ENCODE assay signal across 40 mouse cellular contexts in genomic region chr17:8385441-8385840, GRCm38 (mm10). TPM values are rescaled to one million over a fixed set of nuclear protein-coding genes. Genes with fewer than 3 reads are reported as not detected.
"Had no signal": no experiment of that assay in that cellular context is flagged by ENCODE, and none has a peak within 500 bp of the region (broad histone marks: within the 10 kb centered on the region; RNA-seq: fewer than 3 reads in every experiment).

No protein-coding gene starts in this region.

- H3K9me3 ChIP-seq: limb, embryonic 10.5 days; limb, embryonic 12.5 days; limb, embryonic 13.5 days; limb, embryonic 15.5 days; liver, embryonic 12.5 days; liver, embryonic 13.5 days; liver, embryonic 15.5 days; lung, embryonic 15.5 days; midbrain, embryonic 12.5 days; midbrain, embryonic 13.5 days; midbrain, embryonic 15.5 days; neural tube, embryonic 12.5 days had no signal

- H3K4me2 ChIP-seq: limb, embryonic 12.5 days; limb, embryonic 13.5 days; limb, embryonic 15.5 days; liver, embryonic 11.5 days; liver, embryonic 12.5 days; liver, embryonic 13.5 days; liver, embryonic 15.5 days; lung, embryonic 14.5 days; lung, embryonic 15.5 days; midbrain, embryonic 11.5 days; midbrain, embryonic 12.5 days; midbrain, embryonic 13.5 days; midbrain, embryonic 15.5 days; neural tube, embryonic 12.5 days had no signal

- H3K4me3 ChIP-seq: limb, embryonic 10.5 days; limb, embryonic 12.5 days; limb, embryonic 13.5 days; limb, embryonic 15.5 days; liver, embryonic 12.5 days; liver, embryonic 13.5 days; liver, embryonic 15.5 days; lung, embryonic 15.5 days; midbrain, embryonic 10.5 days; midbrain, embryonic 12.5 days; midbrain, embryonic 13.5 days; midbrain, embryonic 15.5 days; myocyte; neural tube, embryonic 12.5 days had no signal

- H3K36me3 ChIP-seq: limb, embryonic 10.5 days; limb, embryonic 12.5 days; limb, embryonic 13.5 days; limb, embryonic 15.5 days; liver, embryonic 12.5 days; liver, embryonic 13.5 days; liver, embryonic 15.5 days; lung, embryonic 15.5 days; midbrain, embryonic 10.5 days; midbrain, embryonic 12.5 days; midbrain, embryonic 13.5 days; midbrain, embryonic 15.5 days; neural tube, embryonic 12.5 days had no signal

- H3K9ac ChIP-seq: limb, embryonic 12.5 days; limb, embryonic 13.5 days; limb, embryonic 15.5 days; liver, embryonic 12.5 days; liver, embryonic 13.5 days; liver, embryonic 14.5 days; liver, embryonic 15.5 days; liver, postnatal 0 days; lung, embryonic 14.5 days; lung, embryonic 15.5 days; midbrain, embryonic 12.5 days; midbrain, embryonic 13.5 days; midbrain, embryonic 15.5 days; neural tube, embryonic 12.5 days had no signal

- H3K27ac ChIP-seq: limb, embryonic 10.5 days; limb, embryonic 12.5 days; limb, embryonic 13.5 days; limb, embryonic 15.5 days; liver, embryonic 12.5 days; liver, embryonic 13.5 days; liver, embryonic 14.5 days; liver, embryonic 15.5 days; lung, embryonic 15.5 days; macrophage; midbrain, embryonic 10.5 days; midbrain, embryonic 12.5 days; midbrain, embryonic 13.5 days; midbrain, embryonic 15.5 days; neural tube, embryonic 12.5 days had no signal

- ATAC-seq: liver, embryonic 12.5 days; liver, postnatal 0 days; lung, postnatal 0 days; midbrain, embryonic 13.5 days; midbrain, embryonic 15.5 days; midbrain, embryonic 16.5 days had no signal

- DNase-seq: left cerebral cortex, postnatal 4 days; liver; liver, embryonic 13.5 days; liver, postnatal 0 days; lung, adult 18-20 months; lung, adult 2 months; lung, embryonic 14.5 days; lung, postnatal 10 days; lung, postnatal 14 days; lung, postnatal 36 days; lung, postnatal 4 days; midbrain, embryonic 14.5 days had no signal

- H3K4me1 ChIP-seq: liver, embryonic 12.5 days; liver, embryonic 13.5 days; liver, embryonic 15.5 days; lung, embryonic 15.5 days had no signal

RNA-seq across cellular contexts. Expression of gene T2, which starts 29.6 kb away (rescaled TPM):
- total RNA-seq: liver, adult 2 months; megakaryocyte progenitor cell, adult 5-6 weeks; megakaryocyte-erythroid progenitor cell, adult 5-6 weeks; monocyte, adult 5-6 weeks had no signal
- polyA plus RNA-seq: liver, adult 2 months; liver, embryonic 15.5 days; liver, embryonic 16.5 days; liver, postnatal 0 days; macrophage had no signal

RNA-seq across cellular contexts. Expression of gene Prr18, which starts 48.2 kb away (rescaled TPM):
- total RNA-seq: monocyte, adult 5-6 weeks had no signal
- polyA plus RNA-seq: liver, postnatal 0 days had no signal

RNA-seq across cellular contexts. Expression of gene T, which starts 48.8 kb away (rescaled TPM):
- total RNA-seq: left cerebral cortex, adult 8-10 months; left cerebral cortex, postnatal 25 days; left cerebral cortex, postnatal 36 days; liver, adult 2 months; megakaryocyte progenitor cell, adult 5-6 weeks; megakaryocyte, adult 5-6 weeks; megakaryocyte-erythroid progenitor cell, adult 5-6 weeks; monocyte, adult 5-6 weeks had no signal
- polyA plus RNA-seq: liver, adult 2 months; liver, embryonic 11.5 days; liver, embryonic 12.5 days; liver, embryonic 13.5 days; liver, embryonic 15.5 days; liver, embryonic 16.5 days; liver, postnatal 0 days; lung, postnatal 0 days; macrophage had no signal
